Mouse (Mus musculus): Measurements from ENCODE around the gene Schip1.
A peak's percentile ranks its signal among the peaks of the same experiment; 100 is the strongest.

Schip1 gene

DNA sequence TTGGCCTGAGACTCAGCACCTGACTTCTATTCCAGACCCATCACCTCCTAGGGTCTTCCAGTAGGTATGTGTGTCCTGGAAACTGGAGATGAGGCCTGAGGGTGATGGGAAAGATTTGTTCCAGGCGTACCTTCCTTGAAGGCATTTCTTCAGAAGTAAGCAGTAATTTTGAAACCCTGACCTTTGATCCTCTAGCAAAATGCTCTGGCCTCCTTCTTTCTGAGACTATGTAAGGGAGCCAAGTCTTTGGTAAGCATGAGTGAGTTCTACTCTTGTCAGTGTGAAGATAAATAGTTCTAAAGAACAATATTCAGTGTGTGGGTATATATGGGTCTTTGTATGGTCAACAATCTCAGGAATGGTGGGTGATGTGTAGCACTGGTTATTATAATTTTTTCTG lies 65.8 kb downstream of the Schip1 start:
- DNase-seq = no peak

DNA sequence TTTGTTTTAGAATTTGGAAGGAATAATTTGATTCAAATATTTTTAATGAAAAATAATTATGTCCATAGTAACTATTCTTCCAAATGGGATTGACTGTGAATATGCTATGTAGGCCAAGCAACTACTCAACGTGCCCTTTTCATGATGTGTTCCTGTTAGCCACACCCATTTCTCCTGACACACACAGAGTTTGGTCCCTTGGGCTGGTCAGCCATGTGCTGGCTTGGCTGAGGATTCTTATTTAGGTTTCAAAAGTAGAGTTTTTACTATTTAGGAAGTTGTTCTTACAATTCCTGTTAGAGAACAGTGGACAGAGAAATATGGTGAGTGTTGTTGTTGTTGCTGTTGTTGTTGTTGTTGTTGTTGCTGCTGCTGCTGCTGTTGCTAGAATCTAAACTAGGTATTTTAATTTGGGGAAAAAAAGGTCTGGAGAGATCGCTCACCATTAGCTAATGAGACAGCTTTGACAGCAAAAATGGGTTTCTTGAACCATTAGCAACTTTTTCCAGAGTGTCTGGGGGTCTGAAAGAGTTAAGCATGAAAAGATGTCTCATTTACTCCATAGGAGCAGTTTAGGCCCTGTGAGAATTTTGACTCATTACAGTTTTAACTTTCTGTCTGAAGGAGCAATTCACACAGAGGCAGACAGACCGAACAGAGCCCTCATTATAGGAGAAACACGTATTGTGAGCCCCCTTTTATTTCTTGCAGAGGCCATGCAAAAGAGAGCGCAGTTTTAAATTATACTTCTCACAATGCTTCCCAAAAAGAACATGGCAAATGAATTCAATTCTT lies 74.4 kb downstream of the Schip1 start:
- no peak for DNase-seq

DNA sequence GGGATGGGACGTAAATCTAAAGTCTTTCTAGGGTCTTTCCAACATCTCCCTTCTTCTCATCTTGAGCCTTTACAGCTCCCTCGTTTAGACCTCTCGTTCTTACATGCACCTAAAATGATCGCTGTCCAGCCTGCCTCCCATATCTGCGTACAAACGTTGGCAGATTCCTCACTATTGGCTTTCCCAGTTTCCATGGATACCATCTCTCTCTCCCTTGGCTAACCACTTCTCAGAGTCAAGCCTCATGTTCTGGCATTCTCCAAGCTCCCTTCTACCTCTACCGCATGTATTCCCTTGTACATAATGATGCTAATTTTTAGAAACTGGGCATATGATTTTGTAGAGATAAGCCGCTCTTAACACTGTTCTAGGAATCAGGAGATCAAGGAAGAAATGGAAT lies 86.1 kb downstream of the Schip1 start:
- DNase-seq = no peak

DNA sequence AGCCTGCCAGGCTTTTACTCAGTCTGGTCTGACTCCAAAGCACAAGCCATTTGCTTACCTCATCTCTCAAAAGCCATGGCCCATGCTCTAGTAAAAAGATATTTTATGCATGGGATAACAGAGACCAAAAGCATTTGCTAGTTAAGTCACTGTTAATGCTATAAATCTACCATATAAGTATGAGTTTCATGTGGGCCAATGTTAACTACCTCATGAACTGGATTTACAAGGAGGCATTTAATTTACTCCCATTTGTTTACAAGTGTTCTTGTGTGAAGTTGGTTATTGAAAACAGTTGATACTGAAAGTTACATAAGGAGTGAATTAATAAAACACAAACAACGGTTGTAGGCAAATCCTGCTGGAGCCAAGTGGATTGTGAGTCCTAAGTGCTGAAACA lies 95.6 kb downstream of the Schip1 start:
- no peak for DNase-seq

DNA sequence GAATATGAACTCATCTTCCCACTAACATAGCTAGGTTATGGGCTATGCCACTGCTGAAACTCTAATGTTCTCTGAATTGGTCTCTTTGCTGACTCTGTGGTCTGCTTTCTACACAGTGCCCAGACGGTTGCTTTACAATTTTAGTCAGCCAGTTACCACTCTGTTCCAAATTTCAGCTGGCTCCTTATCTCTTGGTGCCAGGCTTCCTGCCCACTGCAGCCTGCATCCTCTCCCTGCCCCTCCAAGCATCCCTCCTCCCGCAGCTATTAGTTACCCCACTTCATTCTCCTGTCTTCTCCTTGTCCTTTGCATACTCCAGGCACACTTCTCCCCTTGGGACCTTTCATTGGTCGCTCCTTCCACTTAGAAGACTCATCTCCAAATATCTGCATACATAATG lies 96.2 kb downstream of the Schip1 start:
- DNase-seq = no peak

DNA sequence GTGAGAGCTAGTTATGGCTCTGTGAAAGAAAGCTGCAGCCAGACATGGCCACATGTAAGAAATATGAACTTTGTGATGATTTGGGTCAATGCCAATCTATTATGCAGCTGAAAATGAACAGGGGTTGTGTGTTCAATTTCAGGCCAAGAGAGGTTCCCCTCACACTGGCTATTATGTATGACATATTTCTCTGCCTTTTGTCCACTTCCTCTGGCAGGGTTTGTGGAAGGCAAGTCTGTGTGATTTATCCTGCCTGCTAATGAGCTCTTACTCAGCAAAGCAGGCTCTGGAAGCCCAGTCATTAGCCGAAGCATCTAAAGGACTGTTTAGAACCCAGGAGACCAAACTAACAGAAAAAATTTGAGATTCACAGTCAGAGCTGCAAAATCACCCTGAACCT lies 113.6 kb downstream of the Schip1 start:
- DNase-seq = no peak

DNA sequence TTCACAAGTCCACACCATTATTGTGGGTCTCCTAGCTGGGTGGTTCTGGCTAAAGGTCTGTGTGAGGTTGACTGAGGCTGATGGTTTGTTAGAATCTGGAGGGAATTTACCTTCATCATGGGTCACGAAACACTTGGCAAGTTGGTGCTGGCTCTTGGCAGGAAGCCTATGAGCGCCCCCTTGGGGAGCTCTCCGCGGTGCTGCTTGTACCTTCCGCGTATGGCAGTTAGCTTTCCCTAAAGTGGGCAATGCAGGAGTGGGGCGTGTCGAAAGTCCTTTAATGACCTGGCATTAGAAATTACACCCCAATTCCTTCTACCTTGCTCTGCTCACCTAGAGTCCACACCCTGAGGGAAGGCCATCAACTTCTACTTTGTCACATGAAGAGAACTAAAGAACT lies 122.9 kb downstream of the Schip1 start:
- DNase-seq = no peak

DNA sequence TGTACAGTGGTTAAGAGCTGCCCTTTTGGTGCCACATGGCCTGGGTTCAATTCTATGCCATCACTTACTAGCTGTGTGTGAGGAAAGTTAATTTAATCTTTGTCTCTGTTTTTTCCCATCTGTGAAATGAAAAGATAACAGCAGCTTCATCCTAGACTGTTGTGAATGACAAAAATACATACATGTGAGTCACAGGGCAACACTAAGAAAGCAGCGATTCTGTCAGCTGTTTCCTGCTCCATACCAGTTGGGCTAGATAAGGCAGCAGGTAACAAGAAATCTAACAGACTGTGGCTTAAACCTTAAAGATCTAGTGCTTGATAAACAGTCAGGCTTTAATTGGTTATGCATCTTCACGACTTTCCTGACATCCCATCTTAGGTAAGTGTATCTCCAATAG lies 124.5 kb downstream of the Schip1 start:
- no peak for DNase-seq

DNA sequence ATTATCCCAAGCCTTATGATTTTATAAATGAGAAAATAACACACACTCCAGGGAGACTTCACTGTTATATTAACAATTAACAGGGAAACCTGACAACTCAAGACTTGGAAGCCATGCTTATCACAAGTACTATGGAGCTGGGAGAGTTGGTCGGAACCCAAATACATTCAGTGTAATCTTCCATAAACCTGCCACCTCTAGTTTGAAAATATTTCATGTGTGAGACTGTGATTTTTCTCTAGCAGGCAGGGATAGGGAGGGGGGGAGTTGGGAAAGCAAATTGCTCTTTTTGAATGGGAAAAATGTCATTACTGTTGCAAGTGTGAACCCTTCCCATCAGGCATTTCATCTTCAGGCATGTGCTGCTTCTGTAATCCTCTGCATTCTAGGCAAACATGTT lies 132.3 kb downstream of the Schip1 start:
- no peak for DNase-seq

DNA sequence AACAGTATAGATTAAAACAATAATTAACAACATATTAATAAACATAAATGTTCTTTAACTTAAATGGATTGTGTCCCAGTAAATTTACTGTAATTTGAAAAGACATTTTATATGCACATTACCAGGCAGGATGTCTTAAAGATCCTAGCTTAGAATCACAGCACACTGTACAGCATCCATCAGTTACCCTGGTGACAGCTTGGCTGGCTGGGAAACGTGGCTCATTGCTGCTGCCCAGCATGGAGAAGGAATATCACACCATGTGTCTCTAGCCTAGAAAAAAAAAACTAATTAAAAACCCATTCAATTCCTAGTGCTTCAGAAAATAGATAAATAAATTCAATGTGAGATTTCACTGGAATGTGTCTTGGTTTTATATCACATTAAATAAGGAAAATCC lies 136.6 kb downstream of the Schip1 start:
- DNase-seq = no peak

DNA sequence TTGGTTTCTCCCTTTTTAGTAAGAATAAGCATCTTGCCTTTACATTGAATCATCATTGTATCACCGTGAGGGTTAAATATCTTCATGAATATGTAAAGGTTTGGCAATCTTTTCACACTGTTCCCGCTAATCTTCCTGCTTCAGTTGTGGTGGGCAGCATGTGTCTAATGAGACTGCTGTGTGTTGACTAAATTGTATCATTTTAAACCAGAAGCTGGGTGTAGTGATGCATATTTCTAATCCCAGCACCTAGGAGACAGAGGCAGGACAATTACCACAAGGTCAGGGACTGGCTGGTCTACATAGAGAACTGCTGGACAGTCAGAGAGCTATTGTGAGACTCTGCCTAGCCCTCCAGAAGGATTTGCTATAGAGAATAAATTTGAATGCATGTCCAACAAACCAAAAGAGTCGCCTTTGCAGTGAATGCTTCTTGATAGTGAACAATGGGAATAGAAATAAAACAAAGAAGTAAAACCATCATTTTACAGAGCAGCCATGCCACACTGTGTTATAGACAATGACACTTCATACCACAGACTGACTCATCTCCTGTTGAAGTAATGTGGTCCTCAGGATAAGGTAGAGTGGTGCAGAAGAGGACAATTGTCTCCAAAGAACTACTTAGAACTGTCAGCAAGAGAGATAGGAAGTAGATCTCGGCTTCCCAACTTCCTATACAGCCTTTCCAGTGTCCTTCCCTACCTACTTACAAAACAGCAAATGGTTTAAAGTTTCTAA lies 137.7 kb downstream of the Schip1 start:
- DNase-seq = no peak

DNA sequence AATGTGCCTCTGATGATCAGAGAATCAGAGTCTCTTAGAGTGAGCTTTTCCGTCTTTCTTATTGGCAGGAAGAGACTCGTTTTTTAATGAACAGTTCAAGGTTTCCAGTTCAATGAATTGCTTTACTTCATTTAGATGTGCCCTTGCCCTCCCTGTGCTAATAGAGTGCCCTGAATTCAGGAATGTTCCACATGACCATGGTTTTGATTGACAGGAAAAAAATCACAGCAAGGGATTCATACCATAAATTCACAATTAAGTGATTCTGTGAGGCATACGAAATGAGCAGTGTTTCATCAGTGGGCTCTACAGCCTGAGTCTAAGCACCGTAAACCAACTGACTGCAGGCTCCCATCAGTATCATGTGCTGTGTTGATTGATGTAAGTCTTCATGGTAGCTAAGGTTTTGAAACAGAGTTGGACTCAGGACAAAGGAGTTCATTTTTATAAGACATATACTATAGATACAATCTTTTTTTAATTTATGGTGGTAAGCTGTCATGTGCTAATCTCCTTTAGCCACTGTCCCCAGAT lies 139.4 kb downstream of the Schip1 start:
- DNase-seq = no peak

DNA sequence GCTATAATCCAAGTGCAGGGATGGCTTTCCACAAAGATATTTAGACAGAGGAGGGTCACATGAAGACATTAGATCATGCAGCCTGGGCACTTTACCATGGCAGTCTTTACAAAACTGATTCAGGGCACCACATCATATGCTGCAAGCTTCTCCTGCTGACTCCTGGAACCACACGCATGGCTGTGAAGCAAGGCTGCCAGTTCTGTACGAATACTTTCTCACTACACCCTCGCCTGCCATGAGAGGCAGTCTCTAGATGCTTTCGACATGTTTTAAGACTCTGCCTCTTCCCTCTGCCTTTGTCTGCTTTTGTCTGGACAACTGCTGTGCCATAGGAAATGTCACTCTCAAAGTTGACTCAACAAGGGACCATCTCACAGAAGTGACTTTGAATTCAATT lies 145.8 kb downstream of the Schip1 start:
- DNase-seq = no peak

DNA sequence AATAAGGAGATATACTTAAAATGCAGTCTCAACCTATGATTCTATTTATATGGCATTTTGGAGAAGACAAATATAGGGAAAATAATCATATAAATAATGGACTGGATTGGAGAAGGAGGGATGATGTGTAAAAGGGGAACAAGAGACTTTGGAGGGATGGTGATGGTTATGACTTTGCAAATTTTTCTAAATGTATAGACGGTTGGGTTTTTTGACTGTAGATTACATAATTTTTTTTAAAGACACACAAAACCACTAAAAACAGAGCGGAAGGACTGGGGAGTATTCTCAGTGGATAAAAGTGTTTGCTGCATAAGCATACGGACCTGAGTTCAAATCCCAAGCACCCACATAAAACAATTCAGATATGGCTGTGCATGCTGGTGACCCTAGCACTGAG lies 156.8 kb downstream of the Schip1 start:
- no peak for DNase-seq

DNA sequence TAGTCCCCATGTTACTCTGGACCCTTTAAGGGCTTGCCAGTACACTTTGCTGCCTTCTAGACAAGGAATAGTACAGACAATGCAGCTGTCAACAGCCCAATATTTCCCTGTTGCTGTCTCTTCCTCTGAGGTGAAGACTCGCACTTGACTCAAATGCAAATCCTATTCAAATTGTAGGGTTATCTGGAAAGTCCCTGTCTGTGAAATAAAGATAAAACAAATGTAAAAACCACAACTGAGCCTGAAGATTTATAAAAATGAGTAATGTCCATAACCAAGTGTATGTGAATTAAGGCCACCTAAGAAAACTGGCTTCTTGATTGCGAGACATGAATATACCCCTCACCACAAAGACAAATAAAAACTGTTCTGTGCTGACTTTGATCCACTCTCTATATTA lies 175.3 kb downstream of the Schip1 start:
- DNase-seq = no peak

DNA sequence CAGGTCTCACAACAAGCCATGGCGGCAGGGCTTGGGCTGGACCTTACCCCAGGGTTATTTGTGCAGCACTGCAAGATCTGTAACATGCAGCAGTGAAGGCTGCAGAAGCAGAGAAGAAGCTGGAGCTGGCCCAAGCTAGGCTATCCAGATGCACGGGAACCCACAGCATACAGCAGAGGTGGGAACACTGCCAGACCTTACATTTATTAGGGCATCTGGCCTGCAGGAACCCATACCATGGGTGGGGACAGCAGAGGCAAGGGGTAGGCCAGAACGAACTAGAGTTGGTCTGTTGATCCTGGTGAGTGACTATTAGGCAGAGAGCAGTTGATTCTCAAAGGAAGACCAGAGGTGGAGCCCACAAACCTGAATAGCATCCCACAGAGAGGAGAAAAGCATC lies 178.6 kb downstream of the Schip1 start:
- no peak for DNase-seq

DNA sequence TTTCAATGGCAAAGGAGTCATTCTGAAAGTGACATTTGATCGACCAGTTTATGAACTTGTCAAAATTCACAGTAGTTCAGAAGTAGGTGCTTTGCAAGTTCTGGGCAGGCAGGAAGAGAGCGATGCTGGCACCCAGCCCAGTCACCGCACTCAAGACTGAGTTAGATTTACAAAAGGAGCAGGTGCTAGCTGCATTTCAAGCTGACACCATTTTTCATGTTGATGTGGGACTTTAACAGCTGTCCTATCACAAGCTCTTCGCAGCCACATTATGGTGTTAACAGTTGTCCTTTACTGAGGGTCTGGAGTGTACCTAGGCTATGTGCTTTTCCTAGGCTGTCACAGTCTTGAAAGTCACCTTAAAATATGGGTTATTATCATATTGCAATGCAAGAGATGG lies 181.6 kb downstream of the Schip1 start:
- DNase-seq = no peak

DNA sequence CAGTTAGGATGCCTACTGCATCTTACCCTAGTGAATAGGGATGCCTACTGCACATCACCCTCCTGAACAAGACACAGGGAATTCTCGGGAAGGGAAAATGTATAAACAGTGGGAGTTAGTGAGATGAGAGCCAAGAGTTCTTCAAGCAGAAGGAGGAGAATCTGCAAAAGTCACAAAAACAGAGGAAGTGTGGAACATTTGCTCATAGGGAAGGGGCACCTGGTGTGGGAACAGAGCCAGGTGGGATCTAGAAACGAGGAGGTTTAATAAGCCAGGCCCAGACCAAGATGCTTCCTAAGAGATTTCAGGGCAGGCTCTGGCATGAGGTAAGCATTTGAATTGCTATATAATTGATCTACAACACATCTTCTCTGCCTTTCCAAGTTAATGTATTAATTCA lies 186.0 kb downstream of the Schip1 start:
- peak; percentile 19 for DNase-seq

DNA sequence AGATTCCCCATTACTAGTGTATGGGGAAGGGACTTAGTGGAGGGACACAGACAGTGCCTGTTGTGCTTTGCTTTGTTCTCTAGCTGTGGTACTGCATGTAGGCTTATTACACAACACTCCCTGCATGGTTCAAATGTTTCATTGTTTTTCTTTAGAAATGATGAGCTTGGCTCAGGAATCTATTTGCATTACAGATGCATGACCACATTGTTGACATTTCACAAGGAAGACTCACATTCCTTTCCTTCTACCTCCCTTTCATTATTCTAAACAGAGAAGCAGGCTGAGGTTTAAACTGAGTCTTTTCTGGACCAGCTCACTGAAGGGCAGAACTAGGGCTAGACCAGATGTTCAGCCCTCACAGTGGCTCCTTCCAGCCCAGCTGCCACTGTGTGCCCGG lies 187.7 kb downstream of the Schip1 start:
- DNase-seq = no peak

DNA sequence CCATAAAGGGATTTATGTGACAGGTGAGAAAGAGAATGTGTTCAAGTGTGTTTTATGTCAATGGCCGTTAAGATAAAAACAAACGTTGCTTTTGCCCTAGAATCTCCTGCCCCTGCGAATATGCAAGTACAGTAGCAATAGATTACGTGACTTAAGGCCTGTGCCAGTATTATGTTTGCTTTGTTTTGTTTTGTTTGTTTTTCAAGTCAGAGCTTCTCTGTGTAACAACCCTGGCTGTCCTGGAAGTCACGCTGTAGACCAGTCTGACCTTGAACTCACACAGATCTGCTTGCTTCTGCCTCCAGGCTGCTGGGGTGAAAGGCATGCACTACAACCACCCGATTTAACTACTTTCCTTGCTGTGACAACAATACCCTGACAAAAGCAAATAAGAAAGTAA lies 197.7 kb downstream of the Schip1 start:
- DNase-seq = no peak

DNA sequence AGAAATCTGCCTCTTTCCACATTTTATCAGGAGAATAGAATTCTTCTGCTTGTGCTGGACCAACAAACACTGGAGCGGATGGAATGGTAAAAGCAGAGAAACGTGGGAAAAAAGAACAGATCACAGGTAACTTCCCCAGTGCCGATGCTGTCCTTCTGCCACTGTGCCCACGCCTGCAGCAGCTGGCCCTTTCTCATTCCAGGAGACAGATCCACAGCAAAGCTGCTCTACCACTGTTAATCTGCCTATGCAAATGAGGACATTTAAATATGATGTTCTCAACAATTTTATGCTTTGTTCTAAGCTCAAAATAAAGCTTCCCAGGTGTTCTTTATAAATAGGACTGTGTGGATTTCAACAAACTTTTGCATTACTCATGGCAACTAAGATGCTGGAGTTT lies 203.3 kb downstream of the Schip1 start:
- no peak for DNase-seq

DNA sequence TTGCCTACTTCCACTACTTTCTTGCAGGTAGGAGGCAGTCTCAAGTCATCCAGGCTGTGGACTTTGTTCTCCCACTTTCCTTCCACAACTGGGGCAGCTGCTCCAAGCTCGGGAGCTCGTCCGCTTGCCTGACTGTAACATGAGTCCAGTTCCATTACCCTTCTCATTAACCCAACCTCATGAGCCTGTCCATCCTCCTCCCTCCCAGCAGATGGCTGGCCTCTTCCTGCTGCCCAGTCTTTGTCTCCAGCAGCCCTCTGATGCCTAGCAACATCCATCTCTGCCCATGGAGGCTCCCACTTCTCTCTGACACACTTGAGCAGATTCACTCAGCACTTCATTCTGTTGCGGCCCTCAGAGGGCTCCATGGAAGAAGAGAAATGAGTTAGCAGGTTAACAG lies 204.6 kb downstream of the Schip1 start:
- DNase-seq = no peak

DNA sequence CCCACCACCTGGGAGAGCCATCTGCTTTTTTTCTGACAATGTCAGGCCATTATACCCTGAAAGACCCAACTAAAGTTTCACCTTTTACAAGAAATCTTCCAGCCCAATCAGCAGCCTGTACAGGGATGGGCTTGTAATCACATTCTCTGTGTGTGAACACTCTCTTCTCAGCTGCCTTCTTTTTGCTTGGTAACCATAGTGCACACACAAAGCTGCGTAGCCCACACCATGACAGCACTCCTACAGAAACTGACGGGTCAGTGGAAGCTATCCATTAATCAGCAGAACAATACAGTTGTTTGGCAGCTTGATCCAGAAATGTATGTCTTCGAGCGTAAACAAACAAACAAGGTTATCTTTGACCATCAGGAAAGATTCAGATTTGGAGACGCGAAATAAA lies 205.6 kb downstream of the Schip1 start:
- no peak for DNase-seq

DNA sequence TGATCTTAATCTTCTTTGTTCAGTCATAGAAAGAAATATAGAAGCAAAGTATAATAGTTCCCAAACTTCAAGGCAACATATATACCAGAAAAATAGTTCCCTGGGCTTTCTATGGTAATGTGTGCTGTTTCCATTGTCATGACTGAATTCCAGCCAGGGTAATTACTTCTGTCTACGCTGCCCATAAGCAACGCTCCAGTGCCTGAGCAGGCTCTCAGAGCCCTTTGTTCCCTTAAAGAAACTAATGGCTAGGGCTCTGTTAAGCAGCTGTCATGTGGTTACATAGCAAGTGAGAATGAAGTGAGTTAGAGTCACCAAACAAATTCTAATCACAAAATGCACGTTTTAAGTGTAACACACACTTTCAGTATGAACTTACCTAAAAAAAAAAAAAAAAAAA lies 206.9 kb downstream of the Schip1 start:
- no peak for DNase-seq

DNA sequence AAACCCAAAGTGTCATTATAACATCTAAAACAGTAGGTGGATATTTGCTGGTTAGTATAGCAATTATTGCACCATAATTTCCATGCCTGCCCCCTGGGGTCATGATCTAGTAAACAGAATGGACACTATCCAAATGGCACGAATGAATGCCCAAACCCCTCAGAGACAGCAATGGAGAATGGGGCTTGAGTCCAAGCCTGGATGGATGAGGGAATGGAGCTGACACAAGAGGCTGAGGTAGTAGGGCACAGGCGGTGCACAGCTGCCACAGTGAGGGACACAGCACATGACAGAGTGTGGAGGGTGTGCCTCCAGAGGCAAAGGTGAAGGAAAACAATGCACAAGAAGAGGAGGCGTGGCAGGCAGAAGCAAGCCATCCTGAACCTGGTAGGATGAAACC lies 207.3 kb downstream of the Schip1 start:
- no peak for DNase-seq

All from right cerebral cortex, postnatal 25 days (tissue).